Mouse (Mus musculus) lung, adult 18-20 months (tissue): ENCODE data around the gene Fut2.
"Not testable (repeated sequence)": the region's sequence is repeated elsewhere in the genome, so short reads cannot be mapped to it uniquely, and the experiment has no call there.

ENCODE experiments used
- DNase-seq, 2 experiments: peaks; one replicate each; pipeline ENCODE4 v3.0.0; 2022; ENCODE audit warnings: mixed read lengths in 2 of 2

Fut2 gene

DNA sequence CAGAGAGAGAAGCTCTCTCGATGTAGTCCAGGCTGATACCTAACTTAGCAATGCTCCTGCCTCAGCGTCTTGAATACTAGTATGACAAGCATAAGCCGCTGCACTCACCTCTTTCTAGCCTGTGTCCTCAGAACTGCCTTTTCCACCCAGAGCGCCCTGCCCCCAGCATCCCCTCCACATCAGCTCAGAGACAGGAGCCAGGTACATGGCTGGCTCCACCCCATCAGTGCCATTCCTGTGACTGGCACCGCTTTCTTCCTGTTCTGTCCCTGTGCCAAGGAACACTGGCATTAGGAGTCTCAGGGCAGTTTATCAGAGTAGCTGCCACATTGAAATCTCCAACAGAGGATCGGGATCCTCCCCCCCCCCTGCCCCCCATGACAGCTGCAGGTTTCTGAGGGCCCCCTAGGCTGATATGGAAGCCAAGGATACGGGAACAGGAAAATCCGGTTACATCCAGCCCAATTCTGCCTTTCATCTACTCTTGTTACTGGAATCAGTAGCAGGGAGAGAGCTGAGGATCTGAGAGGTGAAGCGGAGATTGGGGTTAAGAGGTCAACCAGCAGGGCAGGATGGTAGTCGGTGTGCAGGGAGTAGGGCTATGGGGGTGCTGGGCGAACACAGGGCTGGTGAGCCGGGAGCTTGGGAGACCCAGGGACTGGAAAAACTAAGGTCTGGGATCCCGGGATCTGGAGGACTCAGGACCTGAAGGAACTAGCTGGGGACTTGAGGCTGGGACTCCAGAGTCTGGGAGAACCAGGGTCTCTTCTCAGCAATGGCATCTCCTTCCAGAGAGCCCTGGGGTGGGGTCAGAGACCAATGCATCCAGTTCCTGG, 673 bp downstream of the Fut2 start:
- DNase-seq = no peak

DNA sequence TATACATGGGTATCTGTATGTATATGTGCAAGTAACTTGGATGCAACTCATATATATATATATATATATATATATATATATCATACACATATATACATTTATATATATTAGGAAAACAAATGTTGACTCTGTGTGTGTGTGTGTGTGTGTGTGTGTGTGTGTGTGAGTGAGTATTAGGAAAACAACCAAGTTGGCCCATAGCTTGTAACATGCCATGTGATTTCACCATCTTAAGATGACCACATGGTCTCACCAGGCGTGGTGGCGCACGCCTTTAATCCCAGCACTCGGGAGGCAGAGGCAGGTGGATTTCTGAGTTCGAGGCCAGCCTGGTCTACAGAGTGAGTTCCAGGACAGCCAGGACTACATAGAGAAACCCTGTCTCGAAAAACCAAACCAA, 4.5 kb downstream of the Fut2 start:
- DNase-seq = not testable (repeated sequence)

DNA sequence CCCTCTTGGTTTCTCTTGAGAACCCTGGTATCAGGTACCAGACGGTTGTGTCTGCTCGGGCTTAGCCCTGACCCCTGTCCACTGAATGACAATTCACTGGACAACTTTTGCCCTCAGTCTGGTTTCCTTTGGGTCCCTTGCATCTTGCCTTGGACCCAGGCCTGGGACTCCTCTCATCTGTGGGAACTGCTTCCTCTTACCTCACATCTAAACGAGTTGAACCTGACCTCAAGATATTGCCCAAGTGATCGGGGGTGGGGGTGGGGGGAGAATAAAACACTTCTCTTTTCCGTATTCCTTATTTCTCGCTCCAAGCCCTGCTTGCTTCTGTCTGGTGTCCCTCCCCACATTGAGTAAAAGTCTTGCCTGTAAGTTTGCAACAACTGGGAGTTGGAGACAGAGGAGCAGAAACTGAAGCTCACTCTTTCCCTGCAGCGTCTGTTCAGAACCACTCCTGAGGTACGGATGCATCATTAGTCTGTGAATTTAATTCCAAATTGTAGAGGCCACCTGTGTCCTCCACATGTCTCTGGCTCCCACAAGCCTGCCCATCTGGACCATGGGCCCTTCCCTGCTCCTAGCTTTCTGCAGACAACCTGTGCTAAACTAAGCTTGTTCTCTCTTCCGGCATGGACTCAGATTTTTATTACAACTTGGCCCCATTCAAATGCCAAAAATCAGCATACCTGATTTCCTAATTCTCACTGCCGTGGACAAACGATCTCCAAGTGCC, 5.3 kb downstream of the Fut2 start:
- DNase-seq = no peak

DNA sequence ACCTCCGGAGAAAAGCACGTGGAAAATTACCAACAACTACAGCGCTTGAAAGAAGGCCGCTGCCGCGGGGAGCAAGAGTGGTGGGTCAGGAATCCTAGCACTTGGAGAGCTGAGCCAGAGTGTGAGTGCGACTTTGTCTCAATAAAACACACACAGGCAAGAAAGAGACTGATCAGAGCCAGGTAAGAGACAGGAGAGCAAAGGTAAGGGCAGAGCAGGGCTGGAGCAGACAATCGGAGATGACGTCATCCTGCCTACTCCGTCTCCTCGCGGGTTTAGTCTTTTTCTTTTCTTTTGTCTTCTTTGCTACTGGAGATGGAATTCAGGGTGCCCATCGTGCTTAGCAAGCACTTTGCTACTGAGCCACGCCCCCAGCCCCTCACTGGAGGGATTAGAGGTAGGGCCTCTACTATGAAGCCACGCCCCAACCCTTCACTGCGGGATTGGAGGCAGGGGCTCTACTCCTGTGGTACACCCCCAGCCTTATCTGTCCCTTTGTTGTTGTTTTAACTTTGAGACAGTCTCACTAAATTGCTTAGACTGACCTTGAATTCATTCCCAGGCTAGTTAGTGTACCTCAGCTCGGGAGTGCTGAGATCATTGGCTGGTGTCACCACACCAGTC, 11.7 kb downstream of the Fut2 start:
- no peak for DNase-seq

DNA sequence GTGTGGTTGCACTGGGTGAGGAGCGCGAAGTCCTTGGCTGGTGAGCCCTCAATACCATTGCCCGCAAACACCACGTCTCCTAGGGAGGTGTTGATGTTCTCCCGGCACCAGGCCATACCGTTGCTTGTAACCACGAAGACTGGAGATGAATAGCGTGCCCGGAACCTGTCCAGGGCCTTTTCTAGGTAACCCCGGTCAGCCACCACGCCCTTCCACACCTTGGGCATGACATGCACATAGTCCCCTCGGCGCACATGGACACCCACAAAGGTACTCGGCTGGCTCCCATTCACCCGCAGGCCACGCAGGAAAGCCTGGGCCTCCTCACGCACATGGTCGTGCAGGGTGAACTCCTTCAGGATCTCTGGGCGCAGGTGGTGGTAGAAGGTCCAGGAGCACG, 15.7 kb downstream of the Fut2 start:
- not testable (repeated sequence) for DNase-seq

DNA sequence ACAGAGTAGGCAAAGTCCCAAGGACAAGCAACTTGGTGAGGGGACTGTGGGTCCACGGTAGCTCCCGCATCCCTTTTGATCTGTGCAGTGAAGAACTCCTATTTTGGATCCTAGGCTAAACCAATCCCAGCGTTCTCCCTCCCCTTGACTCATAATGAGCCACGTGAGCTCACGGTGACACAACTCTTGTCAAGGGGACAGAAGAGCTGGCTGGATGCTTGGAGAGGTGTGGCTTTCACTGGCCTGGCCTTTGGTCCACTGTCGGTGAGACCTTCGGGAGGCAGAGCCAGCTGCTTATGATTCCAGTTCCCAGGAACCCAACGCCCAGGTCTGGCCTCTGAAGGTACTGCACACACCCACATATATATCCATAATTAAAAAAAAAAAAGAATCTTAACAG, 16.8 kb downstream of the Fut2 start:
- DNase-seq = no peak

DNA sequence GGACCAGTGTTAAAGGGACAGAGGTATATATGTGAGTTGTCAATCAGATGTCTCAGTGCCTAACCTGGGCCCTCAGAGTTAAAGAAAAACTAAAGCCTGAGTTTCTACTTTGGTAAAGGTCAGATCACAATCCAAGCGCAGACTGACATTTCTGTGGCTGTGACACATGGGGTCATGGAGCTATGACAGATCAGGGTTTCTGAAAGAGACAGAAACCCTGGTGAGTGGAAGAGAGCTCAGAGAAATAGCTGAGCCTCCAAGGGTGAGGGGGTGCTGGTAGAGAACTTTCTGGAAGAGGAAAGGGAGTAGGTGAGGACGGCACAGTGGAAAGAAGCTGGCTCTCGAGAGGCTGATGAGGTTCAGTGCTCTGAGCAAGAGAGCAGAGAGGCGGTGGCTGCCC, 19.5 kb downstream of the Fut2 start:
- DNase-seq = no peak

DNA sequence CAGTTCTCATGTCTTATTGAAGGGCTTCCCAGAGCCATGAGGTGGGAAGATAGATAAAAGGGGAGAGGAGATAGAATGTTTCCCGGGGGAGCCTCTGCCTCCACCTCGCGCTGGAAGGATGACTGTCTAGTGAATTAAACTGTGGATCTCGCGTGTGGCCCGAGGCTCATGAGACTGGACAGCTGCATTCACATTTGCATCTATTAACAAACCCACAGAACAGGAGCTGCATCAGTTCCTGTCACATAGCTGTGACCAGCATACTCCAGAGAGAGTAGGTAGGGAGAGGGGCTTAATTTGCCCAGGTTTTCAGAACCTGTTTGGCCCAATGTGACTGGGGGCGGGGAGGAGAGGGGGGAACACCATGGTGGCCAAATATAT, 20.6 kb downstream of the Fut2 start:
- DNase-seq = no peak

DNA sequence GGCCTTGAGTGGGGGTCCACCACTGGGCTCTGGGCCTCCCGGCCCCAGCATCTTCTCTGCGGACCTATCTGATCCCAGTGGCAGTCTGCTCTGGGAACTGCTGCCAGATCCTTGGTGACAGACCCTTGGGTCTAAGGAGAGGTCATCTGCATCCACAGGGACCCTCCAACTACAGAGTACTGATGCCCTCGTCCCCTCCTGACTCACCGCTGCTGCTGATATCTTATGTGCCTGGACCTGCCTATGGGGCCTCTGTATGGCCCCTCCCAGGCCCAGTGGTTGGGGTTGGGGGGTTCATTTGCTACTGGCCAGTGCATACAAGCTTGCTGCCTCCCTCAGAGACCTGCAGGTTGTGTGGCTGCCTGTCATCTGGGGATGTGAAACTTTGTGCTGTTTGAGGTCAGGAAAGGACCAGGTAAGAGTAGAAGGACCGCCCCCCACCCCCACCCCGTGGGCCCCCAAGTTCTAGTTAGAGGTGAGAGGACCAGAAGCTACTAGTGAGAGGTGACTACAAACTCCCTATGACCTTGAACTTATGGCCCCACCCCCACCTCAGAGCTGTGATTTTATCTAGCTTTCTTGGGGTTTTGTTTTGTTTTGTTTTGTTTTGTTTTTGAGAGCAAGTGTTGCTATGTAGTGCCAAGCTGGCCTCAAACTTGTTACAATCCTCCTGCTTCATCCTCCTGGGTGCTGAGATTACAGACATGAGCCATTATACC, 21.2 kb downstream of the Fut2 start:
- no peak for DNase-seq

DNA sequence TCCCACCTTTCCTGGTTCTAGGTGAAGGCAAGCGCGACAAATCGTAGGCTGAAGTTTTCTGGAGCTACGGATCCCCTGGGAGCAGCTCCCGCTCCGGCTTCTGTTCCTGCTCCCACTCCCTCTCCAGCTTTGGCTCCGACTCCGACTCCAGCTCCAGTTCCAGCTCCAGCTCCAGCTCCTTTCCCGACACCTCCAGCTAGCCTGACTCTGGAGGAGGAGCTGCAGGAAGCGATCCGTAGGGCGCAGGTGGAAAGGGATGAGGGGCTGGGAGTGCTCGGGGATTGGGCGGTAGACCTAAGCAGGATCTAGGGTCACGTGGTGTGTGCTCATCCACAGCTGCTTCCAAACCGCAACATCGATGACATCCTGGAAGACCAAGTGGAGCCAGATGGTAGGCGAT, 22.0 kb downstream of the Fut2 start:
- no peak for DNase-seq

DNA sequence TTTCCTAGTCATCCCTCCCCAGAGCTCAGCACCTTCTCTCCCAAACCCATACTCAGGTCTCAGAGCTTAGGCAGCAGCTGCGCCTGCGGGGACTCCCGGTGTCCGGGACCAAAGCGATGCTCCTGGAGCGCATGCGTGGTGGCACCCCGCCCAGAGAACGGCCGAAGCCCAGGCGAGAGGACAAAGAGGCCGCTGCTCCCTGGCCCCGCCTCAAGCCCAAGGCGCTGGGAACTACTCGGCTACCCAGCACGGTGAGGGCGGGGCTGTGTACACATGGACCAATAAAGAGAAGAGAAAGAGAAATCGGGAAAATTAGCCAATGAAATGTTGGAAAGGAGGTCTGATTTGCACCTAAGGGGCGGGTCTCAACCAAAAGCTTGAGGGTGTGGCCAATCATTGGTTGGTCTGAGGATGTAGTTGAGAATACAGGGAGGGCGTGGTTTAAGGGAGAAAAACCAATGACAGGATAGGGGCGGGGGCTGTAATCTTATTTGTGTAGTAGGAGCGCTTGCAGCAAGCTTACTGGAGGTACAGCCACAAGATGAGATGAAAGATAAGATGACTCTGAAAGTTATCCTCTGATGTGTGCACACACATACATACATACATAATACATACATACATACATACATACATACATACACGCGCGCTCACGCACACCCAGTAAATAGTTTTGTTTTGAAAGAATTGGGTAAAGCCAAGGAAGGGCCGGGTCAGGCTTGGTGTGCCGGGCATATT, 22.6 kb downstream of the Fut2 start:
- DNase-seq = peak; percentile 86 to 91

DNA sequence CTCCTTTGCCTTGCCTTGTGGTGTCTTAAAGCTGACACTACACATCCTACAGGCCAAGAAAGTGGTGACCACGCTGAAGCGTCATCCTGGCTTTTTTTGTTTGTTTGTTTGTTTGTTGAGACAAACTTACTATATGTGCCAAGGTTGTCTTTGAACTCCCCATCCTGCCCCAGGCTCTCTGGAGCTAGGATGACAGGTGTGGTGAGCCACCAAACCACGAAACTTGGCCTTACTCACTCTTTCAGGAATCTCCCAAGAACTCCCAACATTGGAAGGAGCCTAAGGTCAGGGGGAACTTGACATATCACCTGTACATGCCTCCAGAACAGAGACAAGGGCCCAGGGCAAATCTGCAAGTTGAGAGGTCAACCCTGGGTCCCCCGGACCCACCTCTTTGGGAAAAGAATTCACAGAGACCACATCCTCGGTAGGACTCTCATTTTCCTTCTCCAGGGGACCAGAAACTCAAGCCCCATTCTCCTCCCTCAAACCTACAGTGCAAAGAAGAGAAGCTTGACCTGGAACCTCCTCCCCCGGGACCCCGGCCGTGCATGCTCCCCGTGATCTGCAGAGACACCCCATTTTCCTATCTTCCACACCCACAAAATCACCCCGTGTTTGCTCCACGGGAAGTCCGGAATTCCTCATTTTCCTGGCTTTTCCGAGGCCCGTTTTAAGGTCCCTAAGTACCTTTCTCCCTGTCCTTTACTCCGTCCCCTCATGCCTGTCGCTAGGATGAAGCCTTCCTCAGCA, 23.5 kb downstream of the Fut2 start:
- DNase-seq = no peak

DNA sequence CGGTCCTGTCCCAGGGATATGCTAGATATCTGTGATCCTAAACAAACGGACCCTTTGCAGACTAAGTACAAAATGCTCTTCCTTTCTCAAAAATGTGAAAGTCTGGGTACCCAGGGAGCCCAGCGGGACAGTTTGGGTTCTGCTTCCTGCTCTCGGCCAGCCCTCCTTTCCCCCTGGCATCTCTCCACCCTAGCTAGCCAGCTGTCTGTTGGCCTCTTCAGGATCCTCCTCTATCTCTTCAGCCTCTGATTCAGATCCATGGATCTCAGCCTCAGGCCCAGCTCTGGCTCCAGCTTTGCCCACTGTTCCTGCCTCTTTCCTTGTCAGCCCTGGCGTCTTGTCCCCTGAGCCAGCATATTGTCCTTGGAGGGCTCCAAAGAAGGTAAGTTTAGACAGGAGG, 24.1 kb downstream of the Fut2 start:
- no peak for DNase-seq

DNA sequence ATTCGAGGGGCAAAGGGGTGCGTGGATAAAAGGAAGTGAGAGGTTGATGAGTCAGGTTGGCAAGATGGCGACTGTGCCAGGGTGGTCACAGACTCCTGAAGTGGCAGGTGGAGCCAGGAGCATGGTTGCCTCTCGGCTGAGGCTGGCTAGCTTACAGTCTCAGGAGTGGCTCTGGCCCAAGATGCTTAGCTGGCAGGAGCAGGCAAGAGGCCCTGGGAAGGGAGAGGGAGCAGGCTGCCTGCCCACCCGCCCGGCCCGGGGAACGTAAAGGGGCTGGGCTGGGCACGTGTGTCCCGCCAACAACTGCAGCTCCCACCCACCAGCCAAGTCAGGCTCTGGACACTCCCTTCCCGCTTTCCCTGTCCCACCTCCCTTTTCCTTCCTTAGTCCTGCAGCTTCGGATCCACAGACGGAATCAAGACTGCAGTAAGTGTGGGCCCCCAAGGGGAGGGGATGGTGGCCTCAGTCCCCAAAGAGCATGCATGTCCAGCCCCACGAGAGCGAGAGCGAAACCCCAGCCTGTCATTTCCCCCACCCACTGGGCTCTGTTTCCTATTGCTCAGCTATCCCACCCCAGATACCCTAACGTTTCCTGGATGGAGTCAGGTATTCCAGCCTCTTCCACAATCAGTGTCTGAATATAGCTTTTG, 24.7 kb downstream of the Fut2 start:
- DNase-seq = peak; percentile 37 to 58

DNA sequence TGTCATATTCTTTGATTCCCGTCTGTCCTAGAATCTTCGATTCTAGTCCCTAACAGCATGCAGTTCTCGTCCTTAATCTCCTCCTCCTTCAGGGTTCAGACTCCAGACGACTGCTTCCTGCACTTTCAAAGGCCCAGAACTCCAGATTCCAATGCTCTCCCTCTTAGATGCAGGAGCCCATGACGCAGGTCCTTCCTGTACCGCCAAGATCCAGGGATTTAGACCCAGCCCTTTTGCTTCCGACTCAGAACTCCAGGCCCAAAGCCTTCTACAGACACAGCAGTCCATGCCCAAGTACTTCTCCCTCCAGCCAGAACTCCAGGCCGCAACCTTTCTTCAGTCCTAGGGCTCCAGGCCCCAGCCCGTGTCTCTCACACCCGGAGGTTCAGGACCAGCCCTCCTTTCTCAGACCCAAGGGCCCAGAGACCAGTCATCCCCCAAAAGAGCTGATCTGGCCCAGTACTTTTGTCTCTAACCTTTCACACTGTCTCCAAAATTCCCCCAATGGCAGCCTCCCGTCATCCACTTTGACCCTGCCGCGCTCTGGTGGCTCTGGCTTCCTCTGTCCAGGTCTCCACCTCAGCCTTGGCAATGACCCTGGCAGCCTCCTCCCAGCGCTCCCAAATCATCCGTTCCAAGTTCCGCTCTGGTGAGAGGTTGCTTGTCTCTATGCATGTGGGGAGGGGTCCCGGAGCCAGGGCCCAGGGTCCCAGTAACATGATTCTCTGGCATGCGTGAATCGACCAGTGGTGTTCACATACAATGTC, 25.8 kb downstream of the Fut2 start:
- no peak for DNase-seq

DNA sequence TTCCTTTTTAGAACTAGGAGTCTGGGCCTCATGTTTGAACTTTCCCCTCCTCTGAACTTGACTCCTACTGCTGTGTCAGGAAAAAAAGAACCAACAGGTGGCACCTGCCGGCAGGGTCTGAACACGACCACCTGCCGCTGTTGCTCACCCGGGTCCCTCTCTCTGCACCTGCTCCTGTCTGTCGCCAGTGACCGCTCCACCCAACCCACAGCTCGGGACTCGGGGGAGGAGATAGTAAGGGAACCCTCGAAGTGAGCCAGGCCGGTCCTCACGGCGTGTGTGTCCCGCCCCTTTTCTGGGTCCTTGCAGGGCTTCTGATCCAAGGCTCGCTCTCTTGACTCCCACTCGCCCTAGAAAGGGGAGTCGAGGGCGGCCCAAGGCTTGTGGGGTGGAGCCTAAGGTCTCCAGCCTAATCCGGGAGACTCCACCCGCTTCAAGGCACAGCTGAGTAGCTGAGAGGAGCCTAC, 26.6 kb downstream of the Fut2 start, which contains the start of gene Mamstr:
Gene Mamstr (plus strand): TSS at position 417 of the 467 bp plus-strand sequence.
- DNase-seq = no peak

DNA sequence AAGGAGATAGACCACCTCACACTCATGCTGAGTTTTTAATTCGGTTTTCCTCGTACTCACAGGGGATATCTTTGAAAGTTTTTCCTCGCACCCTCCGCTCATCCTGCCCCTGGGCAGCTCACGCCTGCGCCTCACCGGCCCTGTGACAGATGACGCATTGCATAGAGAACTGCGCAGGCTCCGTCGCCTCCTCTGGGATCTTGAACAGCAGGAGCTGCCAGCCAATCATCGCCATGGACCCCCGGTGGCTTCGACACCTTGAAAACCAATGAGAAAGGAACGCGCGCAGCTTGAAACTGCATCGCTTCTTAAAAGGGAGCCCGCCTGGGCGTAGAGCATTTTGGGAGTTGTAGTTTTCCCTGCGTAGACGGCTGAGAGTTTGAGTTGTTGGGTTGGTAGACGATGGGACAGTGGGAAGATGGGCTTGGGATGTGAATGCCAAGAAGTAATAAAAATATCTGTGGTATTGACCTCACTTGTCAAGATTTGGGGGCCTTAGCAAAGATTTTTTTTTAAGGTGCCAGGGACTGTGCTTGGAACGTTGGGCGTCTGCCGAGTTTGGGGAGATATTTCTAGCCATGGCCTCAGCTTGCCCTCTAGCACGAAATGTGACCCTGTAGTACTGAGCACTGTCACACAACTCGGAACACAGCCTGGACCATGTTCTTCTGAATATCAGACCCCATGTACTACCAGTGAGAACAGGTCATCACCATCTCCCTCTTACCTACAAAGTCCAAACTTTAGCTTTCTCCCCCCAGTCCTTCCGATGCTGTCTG, 27.4 kb downstream of the Fut2 start:
- DNase-seq = peak; percentile 91 to 93

DNA sequence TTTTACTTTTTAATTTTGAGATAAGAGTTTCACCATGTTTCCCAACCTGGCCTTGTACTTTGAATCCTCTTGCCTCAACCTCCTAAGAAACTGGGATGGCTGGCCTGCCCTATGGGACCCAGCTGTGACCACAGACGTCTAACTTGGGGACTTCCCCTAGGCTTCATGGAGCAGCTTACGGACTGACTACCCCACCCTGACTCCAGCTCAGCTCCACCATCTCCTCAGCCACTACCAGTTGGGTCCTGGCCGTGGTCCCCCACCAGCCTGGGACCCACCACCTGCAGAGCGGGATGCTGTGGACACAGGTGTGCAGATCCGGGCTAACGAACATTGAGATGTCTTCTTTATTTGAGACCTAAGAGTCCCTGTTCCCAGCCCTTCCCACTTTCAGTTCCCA, 28.5 kb downstream of the Fut2 start:
- no peak for DNase-seq
